Mouse (Mus musculus) embryonic fibroblast, embryonic 13.5 days (primary cell): ENCODE measurements around the gene Gsta2. TPM values are rescaled to one million over a fixed set of nuclear protein-coding genes. Genes with fewer than 3 reads are reported as not detected.
A peak's percentile ranks its signal among the peaks of the same experiment; 100 is the strongest.

Source experiments
- H3K27ac ChIP-seq: 2 replicates; pipeline ENCODE4 v1.5.1; 2012; ENCODE audit warnings: low read length, control low read depth, inconsistent platforms; ENCODE audit not compliant: insufficient read depth
- H3K4me1 ChIP-seq: 2 replicates; pipeline ENCODE4 v1.6.1; 2011; ENCODE audit warnings: low read length; ENCODE audit not compliant: control insufficient read depth, insufficient read depth
- H3K4me3 ChIP-seq: 2 replicates; pipeline ENCODE4 v1.5.1; 2011; ENCODE audit warnings: mild to moderate bottlenecking, control low read depth, low read length; ENCODE audit not compliant: insufficient read depth
- CTCF ChIP-seq: IDR thresholded peaks from 2 replicates; pipeline ENCODE4 v1.5.1; 2011; ENCODE audit warnings: mild to moderate bottlenecking, control low read depth, low read length, moderate library complexity, borderline replicate concordance; ENCODE audit not compliant: insufficient read depth
- POLR2A ChIP-seq: IDR thresholded peaks from 2 replicates; pipeline ENCODE4 v1.6.1; 2011; ENCODE audit warnings: low read depth, mild to moderate bottlenecking, control low read depth, low read length, moderate library complexity
- polyA plus RNA-seq: library from polyadenylated mRNA; stranded (reverse); fragments of >200 nt; gene quantifications from 2 replicates; pipeline ENCODE4 v1.2.4, GENCODE M21; 2011; ENCODE audit warnings: low read depth; ENCODE audit not compliant: missing spikeins, insufficient read length

Gsta2 gene
- polyA plus RNA-seq: not detected in 2 replicates

DNA sequence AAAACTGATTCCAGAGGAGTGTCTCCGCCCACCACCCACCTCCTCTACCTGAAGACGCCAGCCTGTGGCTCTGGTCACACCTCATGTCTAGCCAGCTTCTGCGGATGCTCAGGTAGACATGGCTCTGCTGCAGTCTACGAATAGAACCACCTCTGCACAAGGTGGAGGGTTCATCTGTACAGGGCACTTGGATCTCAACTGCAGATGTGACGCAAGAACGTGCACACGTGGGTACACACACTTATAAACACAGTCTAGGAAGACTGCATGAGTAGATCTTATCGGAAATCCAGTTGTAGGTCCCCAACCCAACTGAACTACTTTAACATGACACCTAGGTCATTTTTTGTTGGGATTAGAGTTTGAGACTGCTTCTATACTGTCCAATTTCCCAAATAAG, at the start of gene Gsta2:
Gsta2 (minus strand) TSS at position 178 of the 400 bp plus-strand sequence.
- Histone ChIP-seq H3K4me3 (no peak within 1 kb of the TSS), H3K27ac (no peak within 1 kb of the TSS), H3K4me1 (no peaks in the 10 kb centered on the region)
- TF ChIP-seq CTCF (no peak), POLR2A (no peak)

DNA sequence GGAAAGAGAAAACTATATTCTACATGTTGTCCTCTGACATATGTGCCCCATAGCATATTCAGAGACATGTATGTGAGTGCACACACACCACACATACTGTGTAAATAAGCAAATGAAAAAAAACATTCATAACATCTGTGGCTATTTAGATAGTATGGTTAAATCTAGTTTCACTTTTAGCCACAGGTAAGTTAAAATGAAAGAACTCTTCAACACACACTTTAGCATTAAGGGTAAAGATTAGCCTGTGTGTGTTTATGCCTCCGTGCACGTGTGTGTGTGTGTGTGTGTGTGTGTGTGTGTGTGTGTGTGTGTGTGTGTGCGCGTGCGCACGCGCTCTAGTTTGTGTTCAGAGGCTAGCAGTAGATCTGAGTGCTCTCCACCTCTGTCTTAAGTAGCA, 46.0 kb upstream of the Gsta2 start:
- TF ChIP-seq CTCF (no peak), POLR2A (no peak)

DNA sequence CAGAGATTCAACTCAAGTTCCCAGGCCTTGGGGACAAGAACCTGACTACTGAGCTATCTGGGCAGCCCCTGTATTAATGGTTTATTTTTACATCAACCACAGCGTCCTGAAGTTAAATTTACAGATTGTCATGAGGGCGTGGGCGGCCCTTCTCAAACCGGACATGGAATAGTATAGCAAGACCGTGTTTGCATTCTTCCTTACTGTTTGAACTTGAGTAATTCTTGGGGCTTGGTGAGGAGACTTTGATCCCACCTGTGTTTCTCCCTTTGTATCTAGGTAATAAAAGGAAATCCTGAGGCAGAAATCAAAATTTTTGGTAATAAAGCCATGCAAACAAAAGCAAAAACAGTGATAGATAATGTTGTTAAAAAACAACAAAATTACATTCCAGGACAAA, 45.0 kb upstream of the Gsta2 start:
- Histone ChIP-seq H3K4me3 (no peak overlapping the region), H3K27ac (no peak overlapping the region), H3K4me1 (no peaks in the 10 kb centered on the region)
- no peak for TF ChIP-seq CTCF
- TF ChIP-seq POLR2A: no peak

More for the DNA sequence above, 46.0 kb upstream of the Gsta2 start:
- no peak overlapping the region for H3K4me3 ChIP-seq
- H3K27ac ChIP-seq: no peak overlapping the region
- no peaks in the 10 kb centered on the region for H3K4me1 ChIP-seq

DNA sequence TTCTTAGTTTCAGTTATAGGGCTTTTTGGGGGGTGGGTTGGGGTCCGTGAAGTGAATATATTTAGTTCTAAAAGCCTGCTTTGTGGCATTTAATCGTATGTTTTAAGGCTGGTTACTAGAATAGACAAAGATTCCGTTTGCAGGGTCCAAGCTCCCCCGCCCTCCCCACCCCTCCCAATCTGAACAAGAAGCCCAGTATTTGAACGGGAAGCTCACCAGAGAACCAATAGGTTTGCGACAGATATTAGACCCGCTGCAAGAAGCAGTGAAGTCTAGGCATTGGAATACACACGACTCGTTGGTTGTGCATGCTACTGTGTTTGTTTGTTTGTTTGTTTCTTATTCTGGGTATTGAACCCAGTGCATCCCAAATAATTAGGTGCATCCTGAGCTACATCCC, 40.9 kb upstream of the Gsta2 start:
- Histone ChIP-seq H3K27ac (no peak overlapping the region), H3K4me1 (no peaks in the 10 kb centered on the region), H3K4me3 (no peak overlapping the region)
- TF ChIP-seq CTCF (no peak), POLR2A (no peak)

DNA sequence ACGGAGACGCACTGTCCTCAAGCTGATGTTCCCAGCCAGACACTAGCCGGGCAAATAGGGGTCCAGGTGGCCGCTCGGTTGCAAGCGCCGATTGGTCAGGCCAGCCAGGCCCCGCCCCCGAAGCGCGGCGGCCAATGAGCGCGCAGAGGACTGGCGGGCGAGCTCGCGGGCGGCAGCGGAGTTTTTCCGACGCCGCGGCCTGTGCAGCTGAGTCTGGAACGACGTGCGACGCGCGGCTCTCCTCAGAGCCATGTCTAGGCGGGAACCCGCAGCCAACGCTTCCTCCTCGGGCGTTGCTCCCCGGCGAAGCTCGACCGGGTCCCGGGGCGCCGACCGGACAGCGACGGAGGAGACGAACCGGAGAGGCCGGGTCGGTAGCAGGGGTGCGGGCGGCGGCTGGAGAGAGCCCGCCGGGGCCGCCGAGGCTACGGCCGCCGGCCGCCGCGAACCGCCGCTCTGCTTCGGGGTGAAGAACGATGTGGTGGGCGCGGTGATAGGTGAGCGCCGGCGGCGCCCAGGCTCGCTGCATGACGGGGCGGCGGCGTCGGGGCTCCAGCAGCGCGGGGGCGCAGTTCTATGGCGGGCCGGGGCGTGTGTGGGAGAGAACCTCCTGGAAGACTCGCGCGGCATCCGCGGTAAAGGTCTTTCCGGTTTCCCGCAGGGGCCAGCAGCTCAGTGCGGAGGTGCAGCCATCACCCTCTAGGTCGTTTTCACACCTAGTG, 40.2 kb upstream of the Gsta2 start, which contains the start of gene Ddx43:
Ddx43 (plus strand) TSS at position 148 of the 722 bp plus-strand sequence.
- H3K4me3 ChIP-seq: peak within 1 kb of the TSS; percentile 7; the same call in 1 of the 2 replicates
- no peak within 1 kb of the TSS for H3K27ac ChIP-seq
- TF ChIP-seq POLR2A (no peak), CTCF (no peak)
- no peaks in the 10 kb centered on the region for H3K4me1 ChIP-seq

DNA sequence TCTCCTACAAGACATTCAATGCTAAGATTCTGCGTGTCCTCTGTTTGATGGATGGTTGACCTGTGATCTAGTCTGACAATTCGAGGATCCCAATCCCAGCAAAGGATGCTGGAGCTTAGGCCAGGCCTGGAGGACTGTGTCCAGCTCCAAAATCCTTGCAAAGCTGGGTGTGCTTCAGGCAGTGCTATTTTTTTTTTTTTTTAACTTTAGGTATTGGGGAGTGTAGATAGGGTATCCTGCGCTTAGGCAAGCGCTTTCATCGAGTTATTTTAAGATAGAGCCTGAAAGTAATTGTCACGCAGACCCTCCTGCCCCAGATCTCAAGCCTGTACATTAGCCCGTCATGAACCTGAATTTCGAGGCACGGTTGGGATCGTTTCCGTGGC, 39.6 kb upstream of the Gsta2 start:
- no peaks in the 10 kb centered on the region for H3K4me1 ChIP-seq
- no peak overlapping the region for H3K4me3 ChIP-seq
- no peak for TF ChIP-seq CTCF
- TF ChIP-seq POLR2A: no peak
- H3K27ac ChIP-seq: no peak overlapping the region

DNA sequence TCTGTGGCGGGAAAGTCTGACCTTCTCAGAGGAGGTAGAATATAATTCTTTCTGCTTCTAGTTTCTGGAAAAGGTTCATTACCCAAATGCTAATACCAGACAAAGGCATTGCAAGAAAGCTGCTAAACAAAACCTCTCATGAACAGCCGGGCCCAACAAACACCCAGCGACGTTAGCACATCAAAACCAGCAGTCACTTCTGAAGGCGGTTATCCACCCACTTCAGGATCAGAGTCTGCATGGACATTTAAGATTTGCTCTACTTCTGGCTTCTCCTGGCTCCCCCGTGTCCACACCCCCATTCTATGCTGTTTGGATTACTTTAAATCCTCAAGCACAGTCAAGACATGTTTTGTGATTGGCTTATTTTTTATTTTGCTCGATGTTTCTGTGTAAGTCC, 39.0 kb upstream of the Gsta2 start:
- Histone ChIP-seq H3K4me3 (no peak overlapping the region), H3K27ac (no peak overlapping the region), H3K4me1 (no peaks in the 10 kb centered on the region)
- TF ChIP-seq CTCF (no peak), POLR2A (no peak)

DNA sequence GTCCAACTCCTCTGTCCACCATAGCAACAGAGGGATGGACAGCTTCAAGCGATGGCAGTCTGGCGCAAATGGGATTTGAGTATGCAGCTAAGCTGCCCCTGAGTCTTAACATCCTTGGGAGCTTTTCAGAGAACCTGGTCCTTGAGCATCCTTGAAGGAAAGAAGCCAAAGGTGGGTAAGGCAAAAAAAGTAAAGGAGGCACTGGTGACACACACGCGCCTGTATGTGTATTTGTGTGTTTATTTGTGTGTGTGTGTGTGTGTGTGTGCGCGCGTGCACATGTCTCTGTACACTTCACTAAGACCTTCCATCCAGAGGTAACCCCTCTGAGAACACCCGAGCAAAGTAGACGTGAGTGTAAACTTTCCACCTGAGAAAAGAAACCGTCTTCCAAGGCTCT, 38.2 kb upstream of the Gsta2 start:
- TF ChIP-seq POLR2A (no peak), CTCF (no peak)
- no peak overlapping the region for H3K4me3 ChIP-seq
- H3K4me1 ChIP-seq: no peaks in the 10 kb centered on the region
- H3K27ac ChIP-seq: no peak overlapping the region

DNA sequence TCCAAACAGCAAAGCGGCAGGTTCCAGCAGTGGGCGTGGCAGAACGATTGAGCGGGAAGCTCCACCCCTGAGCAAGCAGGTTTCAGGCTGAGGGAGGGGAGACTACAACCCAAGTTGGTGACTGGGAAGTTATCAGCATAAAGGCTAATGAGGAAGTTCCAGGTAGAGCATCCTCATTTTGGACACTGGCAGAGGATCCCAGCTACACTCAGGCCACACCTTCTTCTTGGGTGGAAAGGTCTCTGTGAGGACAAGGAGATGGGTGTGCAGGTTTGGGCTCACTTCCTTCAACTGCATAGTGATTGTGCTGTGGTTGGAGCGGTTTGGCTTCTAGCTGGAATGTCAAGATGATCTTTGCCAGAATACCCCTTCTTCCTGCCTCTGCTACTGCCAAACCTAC, 34.4 kb upstream of the Gsta2 start:
- H3K4me1 ChIP-seq: no peaks in the 10 kb centered on the region
- H3K4me3 ChIP-seq: no peak overlapping the region
- no peak overlapping the region for H3K27ac ChIP-seq
- TF ChIP-seq POLR2A (no peak), CTCF (no peak)

DNA sequence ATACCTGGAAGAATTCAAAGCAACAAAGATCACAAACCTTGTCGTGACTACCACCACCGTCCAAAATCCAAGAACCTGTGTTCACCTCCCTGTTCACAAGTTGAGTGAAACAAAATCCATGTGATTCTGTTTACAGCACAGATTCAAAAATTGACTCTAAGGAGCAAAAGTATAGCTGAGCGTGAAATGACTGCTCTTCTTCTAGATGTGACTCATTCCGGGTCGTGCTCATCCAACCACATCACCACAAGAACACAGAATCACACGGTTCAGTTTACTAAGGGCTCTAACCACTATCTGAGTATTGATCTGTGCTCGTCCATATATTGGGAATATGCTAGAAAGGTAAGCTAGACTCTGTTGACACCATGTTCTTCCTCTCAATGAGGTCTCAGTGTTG, 31.4 kb upstream of the Gsta2 start:
- no peak for TF ChIP-seq POLR2A
- no peak for TF ChIP-seq CTCF
- no peaks in the 10 kb centered on the region for H3K4me1 ChIP-seq
- no peak overlapping the region for H3K4me3 ChIP-seq
- H3K27ac ChIP-seq: no peak overlapping the region
